Mouse (Mus musculus): Measurements from ENCODE around the gene Ppp1r11. TPM values are rescaled to one million over a fixed set of nuclear protein-coding genes. Genes with fewer than 3 reads are reported as not detected.

Gene Ppp1r11
- polyA plus RNA-seq, 1 experiment: 73.8 TPM

- peaks cover 10% of the 10 kb centered on the region for H3K4me1 ChIP-seq (ENCODE audit: control insufficient read depth, insufficient read depth, low read length)
- no peaks in the 10 kb centered on the region for H3K36me3 ChIP-seq (ENCODE audit: control insufficient read depth, insufficient read depth, low read length)
- peak overlapping the region; percentile 50 for H3K4me3 ChIP-seq (ENCODE audit: insufficient read depth, low read depth, low read length)
- DNase-seq: peak; percentile 58
- H3K27ac ChIP-seq (ENCODE audit: insufficient read depth, low read depth, low read length): peak overlapping the region; percentile 25
- no peaks in the 10 kb centered on the region for H3K27me3 ChIP-seq (replicated peaks; ENCODE audit: control insufficient read depth, insufficient read depth, low read length)
- TF ChIP-seq POLR2A (IDR thresholded peaks at IDR 0.05; ENCODE audit: low read depth, low read length) (peak; percentile 13), CTCF (conservative IDR thresholded peaks at IDR 0.05; ENCODE audit: insufficient read depth, insufficient read length, low read depth, low read length) (no peak)
- 1% methylated on average over 62 of the region's 62 CpGs for WGBS
These were observed 4.3 kb downstream of the Ppp1r11 start for GRCm38 (mm10) chr17:36947051-36947819.

- no peak overlapping the region for H3K27ac ChIP-seq (ENCODE audit: insufficient read depth, low read depth, low read length)
- no peak overlapping the region for H3K4me3 ChIP-seq (ENCODE audit: insufficient read depth, low read depth, low read length)
- no peaks in the 10 kb centered on the region for H3K27me3 ChIP-seq (replicated peaks; ENCODE audit: control insufficient read depth, insufficient read depth, low read length)
- TF ChIP-seq CTCF (conservative IDR thresholded peaks at IDR 0.05; ENCODE audit: insufficient read depth, insufficient read length, low read depth, low read length) (peak; percentile 14; the same call in 1 of the 2 replicates), POLR2A (IDR thresholded peaks at IDR 0.05; ENCODE audit: low read depth, low read length) (no peak)
- peaks cover 8% of the 10 kb centered on the region for H3K4me1 ChIP-seq (ENCODE audit: control insufficient read depth, insufficient read depth, low read length)
- 44% methylated on average over 9 of the region's 9 CpGs for WGBS
- no peaks in the 10 kb centered on the region for H3K36me3 ChIP-seq (ENCODE audit: control insufficient read depth, insufficient read depth, low read length)
- no peak for DNase-seq
These were observed 7.3 kb downstream of the Ppp1r11 start for GRCm38 (mm10) chr17:36944121-36944775.

GRCm38 (mm10) chr17:36943691-36944090 is 7.8 kb downstream of the Ppp1r11 start:
- 20% methylated on average over 5 of the region's 5 CpGs for WGBS

GRCm38 (mm10) chr17:36942791-36943471 is 8.6 kb downstream of the Ppp1r11 start, which contains the start of gene Rnf39:
Rnf39 (plus strand) TSS chr17:36942918.
- no peaks in the 10 kb centered on the region for H3K27me3 ChIP-seq (replicated peaks; ENCODE audit: control insufficient read depth, insufficient read depth, low read length)
- WGBS: 4% methylated on average over 59 of the region's 59 CpGs
- no peak for DNase-seq
- no peaks in the 10 kb centered on the region for H3K36me3 ChIP-seq (ENCODE audit: control insufficient read depth, insufficient read depth, low read length)
- peak within 1 kb of the TSS; percentile 27 for H3K4me3 ChIP-seq (ENCODE audit: insufficient read depth, low read depth, low read length)
- peaks cover 8% of the 10 kb centered on the region for H3K4me1 ChIP-seq (ENCODE audit: control insufficient read depth, insufficient read depth, low read length)
- TF ChIP-seq POLR2A (IDR thresholded peaks at IDR 0.05; ENCODE audit: low read depth, low read length): no peak
- no peak for TF ChIP-seq CTCF (conservative IDR thresholded peaks at IDR 0.05; ENCODE audit: insufficient read depth, insufficient read length, low read depth, low read length)
- no peak within 1 kb of the TSS for H3K27ac ChIP-seq (ENCODE audit: insufficient read depth, low read depth, low read length)

More at GRCm38 (mm10) chr17:36943691-36944090, 7.8 kb downstream of the Ppp1r11 start:
- Histone ChIP-seq H3K27ac (ENCODE audit: insufficient read depth, low read depth, low read length) (no peak overlapping the region), H3K4me3 (ENCODE audit: insufficient read depth, low read depth, low read length) (no peak overlapping the region), H3K4me1 (ENCODE audit: control insufficient read depth, insufficient read depth, low read length) (peaks cover 8% of the 10 kb centered on the region), H3K36me3 (ENCODE audit: control insufficient read depth, insufficient read depth, low read length) (no peaks in the 10 kb centered on the region), H3K27me3 (replicated peaks; ENCODE audit: control insufficient read depth, insufficient read depth, low read length) (no peaks in the 10 kb centered on the region)
- DNase-seq: no peak
- TF ChIP-seq CTCF (conservative IDR thresholded peaks at IDR 0.05; ENCODE audit: insufficient read depth, insufficient read length, low read depth, low read length): no peak
- TF ChIP-seq POLR2A (IDR thresholded peaks at IDR 0.05; ENCODE audit: low read depth, low read length): no peak

- peak; percentile 51 for DNase-seq
- Histone ChIP-seq H3K4me1 (ENCODE audit: control insufficient read depth, insufficient read depth, low read length) (peaks cover 8% of the 10 kb centered on the region), H3K4me3 (ENCODE audit: insufficient read depth, low read depth, low read length) (peak overlapping the region; percentile 27), H3K27me3 (replicated peaks; ENCODE audit: control insufficient read depth, insufficient read depth, low read length) (no peaks in the 10 kb centered on the region), H3K36me3 (ENCODE audit: control insufficient read depth, insufficient read depth, low read length) (no peaks in the 10 kb centered on the region), H3K27ac (ENCODE audit: insufficient read depth, low read depth, low read length) (no peak overlapping the region)
- WGBS: 26% methylated on average over 10 of the region's 10 CpGs
- TF ChIP-seq CTCF (conservative IDR thresholded peaks at IDR 0.05; ENCODE audit: insufficient read depth, insufficient read length, low read depth, low read length) (no peak), POLR2A (IDR thresholded peaks at IDR 0.05; ENCODE audit: low read depth, low read length) (no peak)
These were observed 9.2 kb downstream of the Ppp1r11 start for GRCm38 (mm10) chr17:36942391-36942790.

GRCm38 (mm10) chr17:36938056-36938455 is 13.5 kb downstream of the Ppp1r11 start:
- 77% methylated on average over 2 of the region's 2 CpGs for WGBS

More at GRCm38 (mm10) chr17:36938056-36938455, 13.5 kb downstream of the Ppp1r11 start:
- no peaks in the 10 kb centered on the region for H3K27me3 ChIP-seq (replicated peaks; ENCODE audit: control insufficient read depth, insufficient read depth, low read length)
- TF ChIP-seq POLR2A (IDR thresholded peaks at IDR 0.05; ENCODE audit: low read depth, low read length): no peak
- no peak overlapping the region for H3K27ac ChIP-seq (ENCODE audit: insufficient read depth, low read depth, low read length)
- H3K36me3 ChIP-seq (ENCODE audit: control insufficient read depth, insufficient read depth, low read length): no peaks in the 10 kb centered on the region
- H3K4me1 ChIP-seq (ENCODE audit: control insufficient read depth, insufficient read depth, low read length): peaks cover 4% of the 10 kb centered on the region; the same call in 1 of the 2 replicates
- no peak overlapping the region for H3K4me3 ChIP-seq (ENCODE audit: insufficient read depth, low read depth, low read length)
- no peak for DNase-seq
